Comparison of ENCODE assay signal across 12 mouse cellular contexts in genomic region chr4:102332885-102333284, GRCm38 (mm10).
"Had no signal": no experiment of that assay in that cellular context is flagged by ENCODE, and none has a peak within 500 bp of the region (broad histone marks: within the 10 kb centered on the region; RNA-seq: fewer than 3 reads in every experiment).

No protein-coding gene starts in this region.

- H3K36me3 ChIP-seq: limb, embryonic 12.5 days; liver, embryonic 13.5 days; midbrain, embryonic 13.5 days; neural tube, embryonic 15.5 days had no signal

- H3K4me3 ChIP-seq: limb, embryonic 12.5 days; liver, embryonic 13.5 days; midbrain, embryonic 13.5 days; neural tube, embryonic 15.5 days had no signal

- ATAC-seq: liver, postnatal 0 days; midbrain, embryonic 13.5 days had no signal

- H3K27ac ChIP-seq: limb, embryonic 12.5 days; liver, embryonic 13.5 days; midbrain, embryonic 13.5 days; neural tube, embryonic 15.5 days; stomach, postnatal 0 days had no signal

- H3K9ac ChIP-seq: limb, embryonic 12.5 days; liver, embryonic 13.5 days; liver, postnatal 0 days; midbrain, embryonic 13.5 days; neural tube, embryonic 15.5 days had no signal

- H3K4me2 ChIP-seq: limb, embryonic 12.5 days; liver, embryonic 13.5 days; midbrain, embryonic 13.5 days; neural tube, embryonic 15.5 days had no signal

- DNase-seq: layer of hippocampus, adult 9-11 months; layer of hippocampus, postnatal 36 days; liver; liver, embryonic 13.5 days; liver, postnatal 0 days; right cerebral cortex, adult 18-20 months; right cerebral cortex, postnatal 25 days; thymus, postnatal 4 days had no signal

- H3K27me3 ChIP-seq: limb, embryonic 12.5 days; liver, embryonic 13.5 days; midbrain, embryonic 13.5 days; neural tube, embryonic 15.5 days had no signal

- H3K9me3 ChIP-seq: limb, embryonic 12.5 days; liver, embryonic 13.5 days; midbrain, embryonic 13.5 days; neural tube, embryonic 15.5 days had no signal

- H3K4me1 ChIP-seq: limb, embryonic 12.5 days; liver, embryonic 13.5 days; midbrain, embryonic 13.5 days; neural tube, embryonic 15.5 days had no signal
